Mouse (Mus musculus) adrenal gland, adult 2 months (tissue): Measurements from ENCODE around the gene Olfr1371. TPM values are rescaled to one million over a fixed set of nuclear protein-coding genes. Genes with fewer than 3 reads are reported as not detected.

Experiments used
- DNase-seq: peaks from one replicate; pipeline ENCODE4 v3.0.0; 2021
- long read RNA-seq: library from polyadenylated mRNA; stranded (forward); transcript quantifications from one replicate; pipeline ENCODE4 v2.0.0, GENCODE M21; 2021
- polyA plus RNA-seq: library from polyadenylated mRNA; depleted of rRNA; stranded (reverse); fragments of >200 nt; gene quantifications from 2 replicates; pipeline ENCODE4 v1.2.3, GENCODE M21; 2012; rRNA removed
- total RNA-seq, 2 experiments: library from RNA; stranded (reverse); gene quantifications; 2 replicates each; pipeline ENCODE4 v1.2.3; 2021

The Olfr1371 gene
- not detected for total RNA-seq
- polyA plus RNA-seq: not detected in 2 replicates
- long read RNA-seq: 0 reads

DNA sequence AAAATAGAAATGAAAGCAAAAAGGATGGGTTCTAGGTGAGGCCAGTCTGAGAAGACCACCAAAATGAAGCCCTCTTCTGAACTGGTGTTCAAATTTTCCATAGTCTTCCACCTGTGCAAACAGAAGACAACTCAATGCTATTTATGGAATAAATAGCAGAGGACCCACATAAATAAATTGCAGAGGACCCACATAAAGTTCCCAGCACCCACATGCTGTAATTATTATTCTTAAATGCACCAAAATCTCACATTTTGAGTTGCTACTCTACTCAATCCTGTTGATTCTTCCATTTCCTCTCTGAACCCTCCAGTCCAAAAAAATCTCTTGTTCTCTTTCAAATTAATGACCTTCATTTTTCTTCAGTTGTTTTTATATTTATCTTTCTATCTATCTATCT, at the start of gene Olfr1371:
Gene Olfr1371, minus strand, starts transcription at position 101 of the 400 bp plus-strand sequence.
- no peak for DNase-seq

- no peak for DNase-seq
Observed at GRCm38 (mm10) chr11:52262338-52262737, 48.6 kb upstream of the Olfr1371 start.

- DNase-seq: peak; percentile 86
Observed at GRCm38 (mm10) chr11:52261937-52262336, 48.1 kb upstream of the Olfr1371 start.

DNA sequence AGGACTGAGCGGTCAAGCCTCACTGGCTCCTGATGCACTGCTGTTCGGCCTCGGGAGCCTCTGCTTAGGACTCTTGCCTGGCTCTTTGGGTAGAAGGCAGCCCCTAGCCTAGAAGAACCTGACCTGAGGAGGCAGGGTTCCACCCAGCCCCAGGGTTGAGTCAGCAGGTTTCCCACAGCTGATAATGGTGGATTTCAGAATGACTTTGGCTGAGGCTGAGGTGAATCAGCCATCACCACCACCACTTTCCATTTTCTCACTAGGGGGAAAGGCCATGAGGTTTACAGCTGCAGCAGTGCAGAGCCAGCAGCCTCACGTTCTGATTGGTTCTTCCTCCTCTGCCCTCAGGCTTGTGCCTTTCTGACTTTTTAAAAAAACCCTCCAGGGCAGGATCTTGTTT, 47.1 kb upstream of the Olfr1371 start:
- peak; percentile 75 for DNase-seq

GRCm38 (mm10) chr11:52258711-52259110, 44.9 kb upstream of the Olfr1371 start:
- no peak for DNase-seq

DNA sequence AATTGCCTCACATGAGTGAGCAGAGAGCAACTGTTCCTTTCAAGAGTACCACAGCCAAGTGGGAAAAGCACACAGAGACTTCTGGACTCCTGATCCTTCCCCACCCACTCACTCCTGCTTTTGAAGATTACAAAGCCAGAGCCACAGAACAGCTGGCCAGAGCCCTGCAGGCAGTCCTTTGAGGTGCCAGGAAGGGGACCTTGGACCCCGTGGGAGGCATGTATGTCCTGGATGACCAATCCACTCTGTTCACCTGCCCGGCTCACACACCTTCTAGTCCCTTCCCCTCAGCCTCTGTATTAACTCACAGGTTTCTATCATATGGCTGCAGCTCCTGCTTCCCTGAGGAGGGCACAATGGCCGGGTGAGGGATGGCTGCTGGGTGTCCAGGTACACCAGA, 43.6 kb upstream of the Olfr1371 start:
- no peak for DNase-seq

GRCm38 (mm10) chr11:52255077-52255476, 41.3 kb upstream of the Olfr1371 start:
- DNase-seq: no peak

DNA sequence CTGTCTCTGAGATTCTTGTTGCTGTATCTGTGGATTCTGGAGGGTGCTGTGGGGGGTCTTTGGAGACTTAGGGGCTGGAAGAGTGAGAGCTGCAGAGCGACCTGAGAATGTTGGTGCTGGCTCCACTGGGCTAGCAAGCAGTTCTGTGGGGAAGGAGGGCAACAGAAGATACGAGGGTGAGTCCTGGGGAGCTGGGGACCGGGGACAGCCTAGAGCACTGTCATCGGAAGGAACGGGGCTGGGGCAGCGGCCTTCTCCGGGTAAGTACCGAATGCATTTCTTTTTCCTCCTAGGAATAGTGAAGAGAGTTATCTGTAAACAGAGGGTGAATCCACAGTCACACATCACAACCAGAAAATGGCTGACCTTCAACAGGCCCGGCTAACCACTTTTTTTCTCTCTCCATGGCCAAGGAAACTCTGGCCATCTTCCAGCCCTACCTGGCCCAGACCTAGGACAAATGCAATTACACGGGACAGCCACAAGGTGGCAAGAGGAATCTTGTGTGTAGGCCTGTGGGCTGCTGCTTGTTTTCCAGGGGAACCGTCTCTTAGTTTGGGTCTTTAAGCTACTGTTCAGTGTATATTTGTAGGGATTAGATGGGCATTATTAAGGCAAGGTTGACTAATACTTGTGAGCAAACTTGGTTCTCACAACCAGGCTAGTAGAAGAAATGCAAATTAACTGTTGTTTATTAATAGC, 40.0 kb upstream of the Olfr1371 start:
- DNase-seq: peak; percentile 83

DNA sequence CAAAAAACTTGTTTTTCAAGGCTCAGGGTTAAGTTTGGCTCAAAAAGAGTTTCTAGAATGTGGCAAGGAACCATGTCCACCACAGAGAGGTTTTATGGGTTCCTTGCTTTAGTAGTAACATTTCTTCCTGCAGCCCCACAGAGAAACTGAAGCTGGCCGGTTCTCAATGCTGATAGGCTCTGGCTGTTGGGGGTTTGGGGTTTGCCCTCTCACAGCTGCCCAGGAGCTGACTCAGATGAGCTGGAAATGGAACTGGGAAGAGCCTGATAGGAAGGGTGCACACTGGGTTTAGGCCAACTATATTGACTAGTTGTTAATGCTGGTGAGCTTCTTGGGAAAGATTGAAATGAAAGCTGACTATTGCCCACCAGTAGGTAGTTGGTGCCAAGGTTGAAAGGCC, 38.9 kb upstream of the Olfr1371 start:
- DNase-seq: no peak

DNA sequence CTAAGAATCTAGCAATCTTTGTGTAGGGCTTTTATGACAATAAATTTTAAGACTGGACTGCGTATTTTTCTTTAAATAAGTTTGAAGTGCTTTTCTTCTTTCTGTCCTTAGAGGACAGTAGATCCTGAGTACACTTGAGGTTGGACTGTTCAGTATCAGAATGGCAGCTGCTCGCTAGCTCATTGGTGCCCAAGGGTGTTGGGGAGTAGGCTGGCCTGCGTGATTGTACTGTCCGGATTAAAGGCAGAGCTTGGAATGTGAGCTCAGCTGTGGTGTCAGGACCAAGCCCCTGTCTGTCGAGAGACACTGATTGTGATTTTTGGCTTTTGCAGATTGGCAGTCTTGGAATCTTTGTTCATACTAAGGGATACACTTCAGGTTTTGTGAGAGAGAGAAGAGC, 38.0 kb upstream of the Olfr1371 start:
- DNase-seq: no peak

DNA sequence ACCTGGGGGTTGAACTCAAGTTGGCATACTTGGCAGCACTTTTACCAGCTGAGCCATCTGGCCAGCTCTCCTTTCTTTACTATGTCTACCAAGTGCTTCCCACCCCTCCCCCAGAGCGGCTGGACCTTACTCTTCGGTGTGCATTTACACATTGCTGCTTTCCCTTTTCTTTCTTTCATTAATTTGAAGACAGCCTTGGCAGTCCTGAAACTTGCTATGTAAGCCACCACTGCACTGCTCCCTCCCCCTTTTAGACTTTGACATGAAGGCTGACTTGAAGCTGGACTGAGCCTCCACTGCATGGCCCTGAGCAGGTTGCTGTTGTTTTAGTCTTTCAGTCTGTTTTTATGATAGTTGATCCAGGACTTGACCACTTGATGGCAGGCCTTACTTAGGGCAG, 35.7 kb upstream of the Olfr1371 start:
- DNase-seq: no peak

DNA sequence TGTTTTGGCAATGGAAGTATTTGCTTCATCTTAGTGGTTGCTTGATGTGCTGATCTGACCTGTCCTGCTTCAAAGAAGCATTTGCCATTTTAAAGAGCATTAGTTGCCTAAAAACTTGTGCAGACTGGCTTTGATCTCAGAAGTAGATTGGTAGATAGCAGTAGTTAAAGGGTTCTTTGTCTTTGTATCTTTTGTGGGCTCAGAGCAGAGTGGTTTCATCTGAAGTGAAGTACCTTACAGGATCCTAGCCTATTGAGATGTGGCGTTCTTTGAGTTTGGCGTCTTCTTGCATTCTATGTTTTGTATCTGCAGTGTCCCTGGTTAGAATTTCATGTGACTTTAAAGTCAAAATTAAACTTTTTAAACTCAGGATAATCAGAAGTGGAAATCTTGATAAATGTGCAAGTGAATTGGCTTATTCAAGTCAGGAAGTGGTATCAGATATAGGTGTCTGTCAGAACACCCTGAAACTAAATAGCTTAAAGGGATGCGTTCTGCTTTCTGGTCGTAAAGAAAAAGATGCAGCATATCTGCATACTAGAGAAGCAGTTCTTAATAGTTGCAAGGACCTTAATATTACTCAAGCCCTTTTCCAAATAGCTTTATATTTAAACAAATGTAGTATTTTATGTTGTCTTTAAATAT, 27.2 kb upstream of the Olfr1371 start:
- no peak for DNase-seq

DNA sequence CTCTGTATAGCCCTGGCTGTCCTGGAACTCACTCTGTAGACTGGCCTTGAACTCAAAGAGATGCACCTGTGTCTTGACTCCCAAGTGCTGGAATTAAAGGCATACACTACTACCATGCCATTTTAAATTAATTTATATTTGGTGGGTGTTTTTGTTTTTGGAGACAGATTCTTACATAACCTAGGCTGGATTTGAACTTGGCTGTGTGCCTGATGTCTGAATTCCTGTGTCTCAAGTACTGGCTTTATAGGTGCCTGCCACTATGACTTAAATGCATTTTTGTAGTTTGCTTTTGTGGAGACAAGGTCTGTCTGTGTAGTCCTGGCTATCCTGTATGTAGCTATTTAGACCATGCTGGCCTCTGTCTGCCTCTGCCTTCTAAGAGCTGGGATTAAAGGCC, 20.7 kb upstream of the Olfr1371 start:
- DNase-seq: no peak

DNA sequence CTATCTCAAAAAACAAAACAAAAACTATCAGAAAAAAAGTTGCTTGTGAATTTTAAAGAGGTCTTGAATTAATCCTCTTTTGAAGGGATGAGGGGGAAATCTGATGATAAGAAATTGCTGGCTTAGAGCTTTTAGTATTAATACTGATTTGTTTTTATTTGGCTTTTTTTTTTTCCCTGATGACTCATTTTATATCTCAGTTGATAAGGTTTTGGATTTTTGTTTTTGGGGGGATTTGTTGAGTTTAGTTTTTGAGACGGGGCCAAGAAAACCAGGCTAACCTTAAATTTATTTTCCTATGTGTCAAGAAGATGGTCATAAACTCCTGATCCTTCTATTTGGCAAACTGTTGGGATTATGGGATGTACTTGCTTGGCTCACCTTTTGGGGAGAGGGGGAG, 20.1 kb upstream of the Olfr1371 start:
- no peak for DNase-seq

DNA sequence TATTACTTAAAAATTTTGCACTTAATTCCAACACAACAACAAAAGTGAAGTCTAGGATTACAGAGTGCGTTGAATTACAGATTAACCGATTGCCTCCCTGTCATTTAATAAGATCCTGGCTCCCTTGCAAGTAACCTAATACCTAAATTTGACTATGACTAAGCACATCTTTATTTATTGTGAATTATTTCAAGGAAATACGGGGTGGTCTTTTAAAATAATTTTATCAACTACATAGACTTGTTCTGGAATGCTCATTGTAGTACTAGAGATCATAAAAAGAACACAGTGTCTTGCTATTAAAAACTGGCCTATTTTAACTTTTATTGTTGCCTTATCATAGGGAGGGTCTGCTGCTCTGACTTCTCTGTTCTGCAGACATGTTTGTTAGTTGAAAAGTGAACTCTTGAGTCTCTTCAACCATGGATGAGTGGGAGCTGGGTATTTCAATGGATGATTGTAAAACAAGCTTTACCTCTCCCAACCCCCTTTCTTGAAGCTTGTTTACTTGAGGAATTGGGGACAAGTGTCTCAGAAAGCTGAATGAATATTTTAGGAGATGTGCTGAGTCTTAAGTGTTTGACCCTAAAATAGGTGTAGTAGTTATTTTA, 19.4 kb upstream of the Olfr1371 start:
- DNase-seq: no peak

DNA sequence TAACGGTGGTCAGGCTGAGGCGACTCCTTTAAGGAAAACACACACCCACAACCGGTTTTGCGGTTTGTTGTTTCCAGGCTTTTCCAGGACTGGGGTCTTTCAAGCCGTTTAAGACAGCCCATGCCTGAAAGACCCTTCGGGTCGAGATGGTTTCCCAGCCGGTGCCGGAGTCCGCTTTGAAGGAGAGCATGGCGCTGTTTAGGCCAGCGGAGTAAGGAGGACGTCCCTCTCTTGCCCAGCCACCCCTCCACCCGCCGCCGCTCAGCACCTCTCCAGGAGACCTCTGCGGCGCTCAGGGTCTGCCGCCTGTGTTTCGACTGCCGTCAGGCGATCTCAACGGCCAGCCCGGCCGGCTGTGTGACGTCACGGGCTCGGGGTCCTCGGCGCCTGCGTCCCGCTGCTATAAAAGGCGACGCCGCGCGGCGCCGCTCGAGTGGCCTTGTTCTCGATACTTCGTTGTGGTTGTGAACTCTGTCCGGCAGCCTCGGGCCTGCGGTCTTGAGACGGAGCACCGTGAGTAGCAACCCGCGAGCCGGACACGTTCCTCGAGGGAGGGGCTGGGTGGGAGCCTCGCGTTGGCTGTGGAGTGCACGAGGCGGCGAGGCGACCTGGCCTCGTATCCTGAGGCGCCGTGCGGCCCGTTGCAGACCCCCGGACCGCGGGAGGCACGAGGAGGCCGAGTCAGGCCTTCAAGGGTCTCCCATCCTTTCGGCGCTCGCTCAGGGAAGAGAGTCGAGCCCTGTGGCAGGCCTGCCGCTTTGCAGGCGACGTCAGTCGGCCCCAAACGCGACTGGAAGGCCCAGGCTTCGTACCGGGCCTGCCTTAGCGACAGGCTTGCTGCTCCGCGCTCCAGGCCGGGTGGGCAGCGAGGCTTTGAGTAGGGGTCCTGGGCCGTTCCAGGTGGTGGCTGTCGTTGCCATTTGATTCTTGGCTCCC, 18.1 kb upstream of the Olfr1371 start, which contains the start of gene Skp1a:
Gene Skp1a, plus strand, starts transcription at position 390 of the 936 bp plus-strand sequence.
- DNase-seq: peak; percentile 94

- DNase-seq: no peak
Observed at GRCm38 (mm10) chr11:52230694-52231093, 16.9 kb upstream of the Olfr1371 start.

DNA sequence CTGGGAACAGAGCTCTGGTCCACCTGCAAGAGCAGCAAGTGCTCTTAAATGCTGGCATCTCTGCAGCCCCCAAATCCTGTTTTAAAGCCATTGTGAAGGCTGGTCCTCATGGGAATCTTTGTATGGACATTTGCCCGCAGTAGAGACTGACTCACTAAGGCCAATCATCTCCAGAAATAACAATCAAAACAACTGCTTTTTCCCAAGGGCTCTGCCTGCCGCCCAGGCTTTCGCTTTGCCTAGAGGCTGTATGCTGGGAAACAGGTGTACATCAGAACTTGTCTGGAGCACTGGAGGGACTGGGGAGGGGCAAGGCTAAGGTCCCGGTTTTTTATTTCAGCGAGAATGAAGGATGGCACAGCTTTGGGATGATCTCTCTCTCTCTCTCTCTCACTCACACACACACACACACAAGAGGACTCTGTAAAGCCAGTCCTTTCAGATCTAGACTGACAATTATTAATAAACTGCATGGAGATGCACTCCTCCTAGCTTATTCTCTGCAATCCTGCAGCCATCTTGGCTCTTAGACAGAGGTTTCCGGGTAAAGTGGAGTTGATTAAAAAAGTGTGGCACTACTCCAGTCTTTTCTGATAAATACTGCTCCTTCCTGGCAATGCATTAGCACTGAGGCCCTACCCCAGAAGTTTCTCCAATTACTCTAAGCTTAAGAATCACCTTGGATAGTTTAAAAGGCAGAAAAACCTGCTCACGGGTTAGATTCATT, 15.1 kb upstream of the Olfr1371 start:
- peak; percentile 32 for DNase-seq

GRCm38 (mm10) chr11:52227466-52228226, 13.9 kb upstream of the Olfr1371 start:
- peak; percentile 83 for DNase-seq

DNA sequence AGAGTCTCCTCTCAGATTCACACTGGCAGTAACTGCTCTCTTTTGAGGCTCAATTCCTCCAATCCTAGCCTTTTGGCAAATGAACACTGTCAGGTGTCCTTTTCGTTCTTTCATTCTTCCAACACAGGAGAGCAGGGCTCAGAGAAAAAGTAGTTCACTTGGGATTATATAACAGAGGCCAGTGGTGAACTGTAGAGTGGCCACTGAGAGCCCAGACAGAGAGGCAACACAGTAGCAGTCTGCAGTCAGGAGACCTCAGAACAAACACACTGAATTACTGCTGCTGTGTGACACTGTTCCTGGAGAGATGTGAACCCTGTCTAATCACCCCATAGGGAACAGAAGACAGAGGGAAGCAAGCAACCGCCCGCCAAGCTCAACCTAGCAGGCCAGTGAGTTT, 13.3 kb upstream of the Olfr1371 start:
- DNase-seq: no peak
